Mouse (Mus musculus) urinary bladder, postnatal 10 days (tissue): Measurements from ENCODE around the gene F12.

ENCODE experiments used
- DNase-seq: peaks from one replicate; pipeline ENCODE4 v3.0.0; 2022; ENCODE audit warnings: low spot score

Gene F12

DNA sequence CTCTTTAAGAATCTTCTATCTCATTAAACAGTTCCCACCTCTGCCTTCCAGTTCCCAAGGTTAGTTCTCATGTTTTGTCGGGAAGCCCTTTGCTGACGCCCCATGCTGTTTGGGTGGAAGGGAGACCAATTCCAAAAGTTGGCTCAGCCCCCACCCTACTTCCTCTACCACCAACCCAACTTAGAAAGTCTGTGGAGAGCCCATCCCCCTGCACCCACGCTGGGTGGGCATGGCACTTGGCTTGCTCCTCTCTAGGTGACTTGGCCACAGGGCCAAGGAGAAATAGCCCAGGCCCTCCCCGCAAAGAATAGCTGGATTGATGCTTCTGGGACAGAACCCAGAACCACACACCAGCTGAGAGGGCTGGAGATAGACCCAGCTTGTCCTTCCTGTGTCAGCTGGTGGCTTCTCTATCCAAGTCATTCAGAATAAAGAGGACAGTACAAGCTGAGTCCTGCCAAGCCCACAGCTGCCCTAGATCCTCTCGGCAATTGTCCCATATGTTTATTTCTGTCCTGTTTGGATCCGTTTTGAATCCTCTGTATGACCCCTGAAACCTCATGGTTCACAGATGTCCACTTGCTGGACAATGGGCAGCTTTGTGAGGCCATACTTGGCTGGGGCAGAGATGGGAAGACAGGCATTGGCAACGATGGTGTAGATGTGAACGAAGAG lies 55.4 kb downstream of the F12 start:
- no peak for DNase-seq

DNA sequence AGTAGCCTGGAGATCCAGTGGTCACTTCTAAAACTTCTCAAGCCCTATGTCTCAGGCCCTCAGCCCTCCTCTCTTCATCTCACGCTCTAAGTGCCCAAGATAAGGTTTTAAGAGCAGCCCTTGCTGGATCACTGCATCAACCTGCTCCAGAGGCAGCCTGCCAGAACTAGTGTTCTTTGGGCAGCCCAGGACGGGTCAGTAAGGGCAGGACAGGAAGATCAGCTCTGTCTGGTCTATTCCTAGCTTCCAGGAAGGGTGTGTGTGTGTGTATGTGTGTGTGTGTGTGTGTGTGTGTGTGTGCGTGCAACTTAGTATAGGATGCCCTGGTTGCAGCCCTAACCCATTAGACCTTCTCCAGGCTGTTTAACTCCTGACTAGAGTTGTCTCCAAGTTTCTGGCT lies 56.4 kb downstream of the F12 start:
- no peak for DNase-seq

DNA sequence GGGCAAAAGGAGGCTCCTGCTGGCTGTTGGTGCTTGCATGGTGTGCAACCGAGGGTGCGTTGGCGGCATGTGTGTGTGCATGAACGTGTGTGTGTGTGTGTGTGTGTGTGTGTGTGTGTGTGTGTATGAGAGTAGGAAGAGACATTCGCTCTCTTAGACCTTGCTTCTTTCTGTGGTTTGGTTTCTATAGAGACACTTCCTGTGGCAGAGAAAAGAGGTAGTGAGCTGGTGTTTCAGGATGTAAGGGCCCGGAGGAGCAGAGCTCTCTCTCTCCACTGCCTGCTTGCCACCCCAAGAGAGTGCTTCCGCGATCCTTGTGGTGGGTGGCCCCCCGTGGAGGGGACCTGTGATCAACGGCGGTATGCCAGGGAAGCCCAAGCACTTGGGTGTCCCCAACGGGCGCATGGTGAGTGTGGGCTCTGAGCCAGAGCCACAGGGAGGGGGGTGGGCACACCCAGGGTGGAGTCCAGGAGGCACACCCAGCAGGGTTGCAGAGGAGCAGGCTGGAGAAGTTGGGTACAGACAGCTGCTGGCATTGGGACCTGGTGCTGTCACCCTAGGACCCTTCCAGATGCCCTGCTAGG lies 57.0 kb downstream of the F12 start, which contains the start of gene Rgs14:
Rgs14 (plus strand) TSS at position 202 of the 584 bp plus-strand sequence.
- DNase-seq: no peak

DNA sequence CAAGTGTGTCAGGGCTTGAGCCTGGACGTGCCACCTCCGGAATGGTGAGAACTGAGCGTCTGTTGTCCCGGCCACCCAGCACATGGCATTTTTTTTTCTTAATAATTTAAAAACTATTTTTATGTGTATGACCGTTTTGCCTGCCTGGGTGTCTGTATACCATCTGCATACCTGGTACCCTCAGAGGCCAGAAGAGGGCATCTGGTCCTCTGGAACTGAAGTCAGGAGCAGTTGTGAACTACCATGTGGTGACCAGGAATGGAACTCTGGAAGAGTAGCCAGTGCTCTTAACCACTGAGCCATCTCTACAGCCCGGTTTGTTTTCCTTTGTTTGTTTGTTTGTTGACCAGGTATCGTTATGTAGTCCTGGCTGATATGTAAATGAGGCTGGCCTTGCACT lies 58.2 kb downstream of the F12 start:
- DNase-seq: no peak
